Mouse (Mus musculus) forebrain, embryonic 16.5 days (tissue): Measurements from ENCODE around the gene Rnf6. TPM values are rescaled to one million over a fixed set of nuclear protein-coding genes. Genes with fewer than 3 reads are reported as not detected.
"Not testable (repeated sequence)": the region's sequence is repeated elsewhere in the genome, so short reads cannot be mapped to it uniquely, and the experiment has no call there.

Experiments
- ATAC-seq: fragments of 200-750 bp; cut with Nextera tagmentation; 2 replicates; pipeline ENCODE4 v1.8.0; 2017; ENCODE audit warnings: mild to moderate bottlenecking, moderate library complexity
- H3K27ac ChIP-seq: fragments of 300-500 bp; sonication (generic); 2 replicates; pipeline ENCODE4 v1.5.1; 2014; ENCODE audit warnings: low read length, control low read depth
- H3K27me3 ChIP-seq: fragments of 300-500 bp; sonication (generic); replicated peaks from 2 replicates; pipeline ENCODE4 v1.6.1; 2014; ENCODE audit warnings: low read length; ENCODE audit not compliant: control insufficient read depth, insufficient read depth
- H3K36me3 ChIP-seq: fragments of 300-500 bp; sonication (generic); 2 replicates; pipeline ENCODE4 v1.6.1; 2014; ENCODE audit not compliant: control insufficient read depth, insufficient read depth
- H3K4me1 ChIP-seq: fragments of 300-500 bp; sonication (generic); replicated peaks from 2 replicates; pipeline ENCODE4 v1.6.1; 2014; ENCODE audit warnings: low read length; ENCODE audit not compliant: control insufficient read depth, insufficient read depth
- H3K4me2 ChIP-seq: fragments of 300-500 bp; sonication (generic); 2 replicates; pipeline ENCODE4 v1.6.1; 2014; ENCODE audit warnings: mild to moderate bottlenecking, low read length, control low read depth
- H3K4me3 ChIP-seq: fragments of 300-500 bp; sonication (generic); replicated peaks from 2 replicates; pipeline ENCODE4 v1.5.1; 2014; ENCODE audit warnings: mild to moderate bottlenecking, low read length, control low read depth
- H3K9ac ChIP-seq: fragments of 300-500 bp; sonication (generic); replicated peaks from 2 replicates; pipeline ENCODE4 v1.6.1; 2014; ENCODE audit warnings: low read depth, low read length, control low read depth
- H3K9me3 ChIP-seq: fragments of 300-500 bp; sonication (generic); 2 replicates; pipeline ENCODE4 v1.6.1; 2016; ENCODE audit warnings: low read length; ENCODE audit not compliant: control insufficient read depth
- WGBS: fragments of 180-500 bp; shearing (Covaris S2); extraction: QIAGEN DNeasy Blood & Tissue Kit; methylation state at CpG from one replicate; pipeline ENCODE4 v1.1.7; 2014; 5-methylcytosine and 5-hydroxymethylcytosine counted together
- polyA plus RNA-seq: library from polyadenylated mRNA; unstranded; fragments of >200 nt; fragmentation: Nextera tagmentation; extraction: Ambion mirVana; gene quantifications from 2 replicates; pipeline ENCODE4 v1.2.1, GENCODE M21; 2015

The Rnf6 gene
- polyA plus RNA-seq, 1 experiment from 2014 or later: 33.2 TPM

DNA sequence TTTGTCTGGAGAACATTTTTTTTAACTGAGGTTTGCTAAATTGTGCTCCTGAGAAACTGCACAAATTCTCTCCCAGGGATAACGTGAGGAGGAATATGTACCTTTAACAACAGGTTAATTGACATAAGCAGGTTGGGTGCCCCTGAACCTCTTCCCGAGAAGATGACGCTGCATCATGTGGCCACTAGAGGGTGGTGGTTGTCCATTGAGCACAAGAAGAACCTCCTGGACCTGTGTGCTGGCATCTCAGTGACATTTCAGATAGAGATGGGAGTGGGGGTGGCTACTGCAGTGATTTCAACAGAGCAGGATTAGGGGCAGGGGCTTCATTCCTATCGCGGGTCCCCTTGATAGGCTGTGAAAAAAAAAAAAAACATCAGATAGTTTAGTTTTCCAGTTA is 33.9 kb downstream of the Rnf6 start:
- WGBS: 28% methylated on average over 5 of the region's 5 CpGs
- H3K27ac ChIP-seq: not testable (repeated sequence)

DNA sequence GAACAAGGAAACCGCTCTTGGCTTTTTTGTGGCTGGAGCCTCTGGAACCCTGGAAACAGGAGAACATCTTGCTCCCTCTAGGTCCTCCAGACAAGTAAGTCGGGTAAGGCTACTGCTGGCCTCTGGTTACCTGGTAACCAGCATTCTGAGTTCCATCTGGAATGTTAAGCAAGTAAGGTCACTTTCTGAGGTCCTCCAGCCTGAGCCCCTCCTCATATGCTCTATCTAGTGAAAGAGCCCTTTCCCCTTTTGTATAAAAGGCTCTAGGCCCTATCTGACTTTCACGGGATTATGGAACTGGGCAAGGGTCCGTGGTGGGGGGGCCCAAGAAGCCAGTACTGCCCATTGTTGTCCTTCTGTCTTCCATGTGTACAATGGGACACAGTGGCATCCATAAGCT is 36.2 kb downstream of the Rnf6 start, which contains the start of gene 1700001J03Rik:
Gene 1700001J03Rik (minus strand): TSS at position 101 of the 400 bp plus-strand sequence.
- WGBS: 76% methylated on average over 4 of the region's 4 CpGs
- H3K36me3 ChIP-seq, H3K27ac ChIP-seq, H3K27me3 ChIP-seq, H3K9ac ChIP-seq, H3K4me3 ChIP-seq, H3K4me1 ChIP-seq, H3K4me2 ChIP-seq, H3K9me3 ChIP-seq, ATAC-seq: not testable (repeated sequence)

More for the DNA sequence above, 33.9 kb downstream of the Rnf6 start:
- not testable (repeated sequence) for H3K9me3 ChIP-seq, ATAC-seq, H3K4me2 ChIP-seq, H3K4me1 ChIP-seq, H3K36me3 ChIP-seq, H3K27me3 ChIP-seq, H3K9ac ChIP-seq, H3K4me3 ChIP-seq

GRCm38 (mm10) chr5:146172744-146173143 is 48.6 kb downstream of the Rnf6 start:
- not testable (repeated sequence) for H3K9ac ChIP-seq, ATAC-seq, H3K36me3 ChIP-seq, H3K4me3 ChIP-seq, H3K9me3 ChIP-seq, H3K4me2 ChIP-seq, H3K4me1 ChIP-seq, H3K27ac ChIP-seq, H3K27me3 ChIP-seq
- WGBS: 72% methylated on average over 4 of the region's 4 CpGs

GRCm38 (mm10) chr5:146170621-146171020 is 50.7 kb downstream of the Rnf6 start, which contains the start of gene Gm6309:
Gene Gm6309 (minus strand): TSS chr5:146170721.
- not testable (repeated sequence) for H3K27ac ChIP-seq, H3K27me3 ChIP-seq, ATAC-seq, H3K4me1 ChIP-seq, H3K9me3 ChIP-seq, H3K9ac ChIP-seq, H3K4me3 ChIP-seq, H3K4me2 ChIP-seq, H3K36me3 ChIP-seq
- 78% methylated on average over 2 of the region's 2 CpGs for WGBS

DNA sequence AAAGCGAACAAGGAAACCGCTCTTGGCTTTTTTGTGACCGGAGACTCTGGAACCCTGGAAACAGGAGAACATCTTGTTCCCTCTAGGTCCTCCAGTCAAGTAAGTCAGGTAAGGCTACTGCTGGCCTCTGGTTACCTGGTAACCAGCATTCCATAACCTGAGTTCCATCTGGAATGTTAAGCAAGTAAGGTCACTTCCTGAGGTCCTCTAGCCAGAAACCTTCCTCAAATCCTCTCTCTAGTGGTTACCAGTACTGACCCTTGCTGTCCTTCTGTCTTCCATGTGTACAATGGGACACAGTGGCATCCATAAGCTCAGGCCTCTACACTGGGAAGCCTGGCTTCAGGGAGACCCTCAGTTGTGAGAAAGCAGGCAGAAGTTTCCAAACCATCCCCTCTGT is 60.9 kb downstream of the Rnf6 start, which contains the start of gene Gm5565:
Gene Gm5565 (minus strand): TSS at position 101 of the 400 bp plus-strand sequence.
- ATAC-seq, H3K4me3 ChIP-seq, H3K27me3 ChIP-seq, H3K36me3 ChIP-seq, H3K4me2 ChIP-seq, H3K9ac ChIP-seq, H3K4me1 ChIP-seq, H3K9me3 ChIP-seq, H3K27ac ChIP-seq: not testable (repeated sequence)
- 95% methylated on average over 3 of the region's 3 CpGs for WGBS

Other genes starting within 250 kb of the Rnf6 start
- not detected in 2 replicates for gene Cyp3a25, start 211.9 kb downstream of the Rnf6 start, polyA plus RNA-seq
- gene Cyp3a59, start 142.3 kb downstream of the Rnf6 start, polyA plus RNA-seq: not detected in 2 replicates
- gene Gm5565, start 61.0 kb downstream of the Rnf6 start, polyA plus RNA-seq: not detected in 2 replicates
- gene Gm6309, start 50.8 kb downstream of the Rnf6 start, polyA plus RNA-seq: not detected in 2 replicates
- gene 1700001J03Rik, start 36.3 kb downstream of the Rnf6 start, polyA plus RNA-seq: not detected in 2 replicates
- gene Cdk8, start 9.7 kb upstream of the Rnf6 start, polyA plus RNA-seq: 16.3 and 18.0 TPM in 2 replicates
- gene Wasf3, start 163.4 kb upstream of the Rnf6 start, polyA plus RNA-seq: 12.8 and 15.1 TPM in 2 replicates